Mouse (Mus musculus) gastrocnemius, postnatal 14 days (tissue): ENCODE data around the gene Olfr446. TPM values are rescaled to one million over a fixed set of nuclear protein-coding genes. Genes with fewer than 3 reads are reported as not detected.

Experiments
- DNase-seq: peaks from one replicate; pipeline ENCODE4 v3.0.0; 2021; ENCODE audit warnings: mixed read lengths
- intact Hi-C: fragments of 180-260 bp; cut with DNase I; formaldehyde crosslinking; loops from one replicate; pipeline ENCODE4 v1.15.1; 2025; ENCODE audit warnings: low total_unique reads
- long read RNA-seq, 2 experiments: library from polyadenylated mRNA; stranded (forward); transcript quantifications; one replicate each; pipeline ENCODE4 v2.0.0; 2021
- total RNA-seq, 2 experiments: library from RNA; stranded (reverse); gene quantifications; 2 replicates each; pipeline ENCODE4 v1.2.3; 2021

Olfr446 gene
- total RNA-seq, result not detected
- long read RNA-seq, experiment 1, result 0 reads
- long read RNA-seq, experiment 2, result 0 reads

- intact Hi-C loops, result no loop called here
- no peak for DNase-seq
Measured at GRCm38 (mm10) chr6:42921077-42921476, at the start of gene Olfr446. Olfr446 (plus strand) TSS chr6:42921377.

GRCm38 (mm10) chr6:42876323-42876722, 44.9 kb upstream of the Olfr446 start:
- DNase-seq, result no peak
- intact Hi-C loops, result no loop called here

- intact Hi-C loops, result no loop called here
- DNase-seq, result no peak
Measured at GRCm38 (mm10) chr6:42890141-42890540, 31.0 kb upstream of the Olfr446 start, which contains the start of gene Olfr448. Olfr448 (plus strand) TSS chr6:42890441.

GRCm38 (mm10) chr6:42900345-42900744, 20.8 kb upstream of the Olfr446 start:
- no peak for DNase-seq
- intact Hi-C loops, result no loop called here

- DNase-seq, result no peak
- intact Hi-C loops, result no loop called here
Measured at GRCm38 (mm10) chr6:42908578-42908977, 12.6 kb upstream of the Olfr446 start, which contains the start of gene Olfr447. Olfr447 (plus strand) TSS chr6:42908878.

- no peak for DNase-seq
- intact Hi-C loops, result no loop called here
Measured at GRCm38 (mm10) chr6:42948767-42949166, 27.6 kb downstream of the Olfr446 start, which contains the start of gene Olfr444. Olfr444 (plus strand) TSS chr6:42949067.

- intact Hi-C loops, result no loop called here
- no peak for DNase-seq
Measured at GRCm38 (mm10) chr6:42980377-42980776, 59.2 kb downstream of the Olfr446 start.

Other genes starting within 250 kb of the Olfr446 start
- gene Tcaf1, start 211.3 kb upstream of the Olfr446 start, total RNA-seq, result 10 to 100 TPM; 11.2 to 15.0 TPM
- not detected for gene Olfr453, start 182.0 kb upstream of the Olfr446 start, total RNA-seq
- gene Olfr38, start 165.0 kb upstream of the Olfr446 start, total RNA-seq, result not detected
- not detected for gene Olfr452, start 136.3 kb upstream of the Olfr446 start, total RNA-seq
- gene Olfr450, start 109.4 kb upstream of the Olfr446 start, total RNA-seq, result not detected
- gene Olfr449, start 87.0 kb upstream of the Olfr446 start, total RNA-seq, result not detected
- gene Olfr448, start 30.9 kb upstream of the Olfr446 start, total RNA-seq, result not detected
- gene Olfr447, start 12.5 kb upstream of the Olfr446 start, total RNA-seq, result not detected
- gene Olfr444, start 27.7 kb downstream of the Olfr446 start, total RNA-seq, result not detected
- not detected for gene Olfr441, start 185.0 kb downstream of the Olfr446 start, total RNA-seq
- not detected for gene Olfr237-ps1, start 225.2 kb downstream of the Olfr446 start, total RNA-seq
- not detected for gene Olfr437, start 241.9 kb downstream of the Olfr446 start, total RNA-seq